Mouse (Mus musculus) heart, postnatal 0 days (tissue): ENCODE data around the gene Neurl1a.

Experiments
- CTCF ChIP-seq: IDR thresholded peaks from 2 replicates; pipeline ENCODE4 v1.5.1; 2016; ENCODE audit warnings: antibody characterized with exemption, control low read depth, low read depth
- EP300 ChIP-seq: IDR thresholded peaks from 2 replicates; pipeline ENCODE4 v1.6.1; 2016; ENCODE audit warnings: antibody characterized with exemption, low read depth

DNA sequence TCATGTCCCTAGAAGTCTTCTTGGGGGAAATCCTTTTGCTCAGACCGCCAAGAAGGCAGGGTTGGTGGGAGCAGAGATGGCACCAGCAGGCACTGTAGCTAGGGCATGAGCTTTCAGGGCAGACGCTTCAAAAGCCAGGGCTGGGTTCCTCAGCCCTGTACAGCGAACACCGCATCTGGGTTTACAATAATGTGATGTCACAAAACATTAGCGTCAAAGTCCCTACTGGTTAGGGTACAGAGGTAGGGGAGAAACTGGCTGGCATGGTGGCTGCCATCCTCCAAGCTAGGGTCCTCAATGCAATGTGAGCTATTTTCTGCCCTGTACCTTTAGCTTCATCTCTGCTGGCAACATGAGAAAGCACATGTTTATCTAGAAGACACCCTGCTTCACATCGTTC is 24.4 kb downstream of the Neurl1a start:
- no peak for TF ChIP-seq EP300
- no peak for TF ChIP-seq CTCF
